Mouse (Mus musculus) ovary, adult 2 months (tissue): ENCODE results near the gene Fbf1. TPM values are rescaled to one million over a fixed set of nuclear protein-coding genes. Genes with fewer than 3 reads are reported as not detected.

Experiments used
- polyA plus RNA-seq: library from polyadenylated mRNA; depleted of rRNA; stranded (reverse); fragments of >200 nt; gene quantifications from 2 replicates; pipeline ENCODE4 v1.2.3, GENCODE M21; 2012; rRNA removed

Gene Fbf1
- 40.9 and 43.2 TPM in 2 replicates for polyA plus RNA-seq

GRCm38 (mm10) chr11:116167884-116168439 lies at the start of gene Fbf1:
Gene Fbf1, minus strand, starts transcription at chr11:116168166.

GRCm38 (mm10) chr11:116198639-116199531 lies 30.9 kb upstream of the Fbf1 start, which contains the start of the genes Ten1 and Acox1:
Gene Ten1, plus strand, starts transcription at chr11:116198855.
Gene Acox1, minus strand, starts transcription at chr11:116199045.

GRCm38 (mm10) chr11:116138468-116139138 lies 29.4 kb downstream of the Fbf1 start, which contains the start of gene Mrpl38:
Gene Mrpl38, minus strand, starts transcription at chr11:116138868.

GRCm38 (mm10) chr11:116130488-116131205 lies 37.3 kb downstream of the Fbf1 start, which contains the start of gene Trim65:
Gene Trim65, minus strand, starts transcription at chr11:116131128.

GRCm38 (mm10) chr11:116127156-116127980 lies 40.6 kb downstream of the Fbf1 start, which contains the start of gene Trim47:
Gene Trim47, minus strand, starts transcription at chr11:116127210.

Other genes with a start within 250 kb of the Fbf1 start
- gene Sap30bp, start 234.9 kb downstream of the Fbf1 start, polyA plus RNA-seq: 48.2 and 49.0 TPM in 2 replicates
- gene Recql5, start 234.7 kb downstream of the Fbf1 start, polyA plus RNA-seq: 20.5 and 28.0 TPM in 2 replicates
- 14.6 and 16.3 TPM in 2 replicates for gene Itgb4, start 193.5 kb downstream of the Fbf1 start, polyA plus RNA-seq
- gene Galk1, start 155.4 kb downstream of the Fbf1 start, polyA plus RNA-seq: 122 and 133 TPM in 2 replicates
- gene H3f3b, start 140.2 kb downstream of the Fbf1 start, polyA plus RNA-seq: 164 and 167 TPM in 2 replicates
- gene Unk, start 137.8 kb downstream of the Fbf1 start, polyA plus RNA-seq: 63.2 and 87.9 TPM in 2 replicates
- gene Unc13d, start 90.2 kb downstream of the Fbf1 start, polyA plus RNA-seq: 17.8 and 23.6 TPM in 2 replicates
- 238 and 344 TPM in 2 replicates for gene Wbp2, start 81.2 kb downstream of the Fbf1 start, polyA plus RNA-seq
- gene Trim47, start 41.0 kb downstream of the Fbf1 start, polyA plus RNA-seq: 72.1 and 83.3 TPM in 2 replicates
- 16.1 and 17.8 TPM in 2 replicates for gene Trim65, start 37.0 kb downstream of the Fbf1 start, polyA plus RNA-seq
- 50.6 and 52.5 TPM in 2 replicates for gene Mrpl38, start 29.3 kb downstream of the Fbf1 start, polyA plus RNA-seq
- gene Ten1, start 30.7 kb upstream of the Fbf1 start, polyA plus RNA-seq: 27.9 and 37.2 TPM in 2 replicates
- gene Acox1, start 30.9 kb upstream of the Fbf1 start, polyA plus RNA-seq: 31.6 and 41.8 TPM in 2 replicates
- gene Evpl, start 69.9 kb upstream of the Fbf1 start, polyA plus RNA-seq: 2.8 and 3.7 TPM in 2 replicates
- gene Srp68, start 106.1 kb upstream of the Fbf1 start, polyA plus RNA-seq: 51.8 and 68.0 TPM in 2 replicates
- 3.4 and 3.8 TPM in 2 replicates for gene Galr2, start 112.8 kb upstream of the Fbf1 start, polyA plus RNA-seq
- 34.9 and 36.3 TPM in 2 replicates for gene Exoc7, start 139.1 kb upstream of the Fbf1 start, polyA plus RNA-seq
- 121 and 144 TPM in 2 replicates for gene Foxj1, start 167.2 kb upstream of the Fbf1 start, polyA plus RNA-seq
- 5.1 and 6.4 TPM in 2 replicates for gene Rnf157, start 244.9 kb upstream of the Fbf1 start, polyA plus RNA-seq